Mouse (Mus musculus) CH12.LX (cell line): ENCODE measurements at regions not wholly inside any gene's neighbourhood (a gene's known extent, or its start where the extent isn't known, plus 50 kb on each side); places are given as distances from the start of the nearest gene placed in this dataset.

Experiments
- BHLHE40 ChIP-seq: IDR thresholded peaks from 2 replicates; pipeline ENCODE4 v1.6.1; 2011; ENCODE audit warnings: mild to moderate bottlenecking, low read depth, low read length, improper control_type of control experiment
- CHD2 ChIP-seq: IDR thresholded peaks from 2 replicates; pipeline ENCODE4 v1.6.1; 2011; ENCODE audit warnings: low read length, improper control_type of control experiment
- CTCF ChIP-seq, 2 experiments: IDR thresholded peaks in 1 of 2; conservative IDR thresholded peaks in 1 of 2; 2 replicates each; pipeline ENCODE4 v1.5.1; 2011 to 2012; ENCODE audit warnings: low read depth in 2 of 2, low read length in 2 of 2, improper control_type of control experiment in 1 of 2, inconsistent platforms in 1 of 2, mild to moderate bottlenecking in 1 of 2, moderate library complexity in 1 of 2
- ETS1 ChIP-seq: conservative IDR thresholded peaks from 2 replicates; pipeline ENCODE4 v1.6.1; 2012; ENCODE audit warnings: low read depth, mild to moderate bottlenecking, inconsistent platforms, low read length, improper control_type of control experiment, moderate library complexity
- GABPA ChIP-seq: IDR thresholded peaks from 2 replicates; pipeline ENCODE4 v1.6.1; 2012; ENCODE audit warnings: low read depth, low read length, improper control_type of control experiment, inconsistent platforms; ENCODE audit not compliant: insufficient replicate concordance
- MAFK ChIP-seq: IDR thresholded peaks from 2 replicates; pipeline ENCODE4 v1.6.1; 2011; ENCODE audit warnings: low read length, improper control_type of control experiment; ENCODE audit not compliant: insufficient replicate concordance
- POLR2A ChIP-seq: IDR thresholded peaks from 2 replicates; pipeline ENCODE4 v1.6.1; 2011; ENCODE audit warnings: low read depth, mild to moderate bottlenecking, improper control_type of control experiment, low read length
- USF1 ChIP-seq: IDR thresholded peaks from 2 replicates; pipeline ENCODE4 v1.6.1; 2014; ENCODE audit warnings: low read depth, mild to moderate bottlenecking, inconsistent platforms, low read length, improper control_type of control experiment
- ZKSCAN1 ChIP-seq: IDR thresholded peaks from 2 replicates; pipeline ENCODE4 v1.6.1; 2012; ENCODE audit warnings: low read depth, inconsistent platforms, low read length, improper control_type of control experiment, borderline replicate concordance
- ZNF384 ChIP-seq: IDR thresholded peaks from 2 replicates; pipeline ENCODE4 v1.6.1; 2012; ENCODE audit warnings: low read depth, low read length, improper control_type of control experiment, inconsistent platforms

GRCm38 (mm10) chr2:47330574-47330973 is 1483.3 kb upstream of the Acvr2a start:
- TF ChIP-seq USF1 = no peak
- TF ChIP-seq POLR2A = no peak
- TF ChIP-seq ZNF384 = no peak
- no peak for TF ChIP-seq CHD2
- TF ChIP-seq CTCF (conservative IDR thresholded peaks at IDR 0.05 in 1 of 2, IDR thresholded peaks at IDR 0.05 in 1 of 2; ENCODE audit: low read depth in 2 of 2, low read length in 2 of 2) = no peak
- TF ChIP-seq ETS1 = no peak
- TF ChIP-seq BHLHE40 = no peak
- TF ChIP-seq MAFK = no peak
- no peak for TF ChIP-seq GABPA
- TF ChIP-seq ZKSCAN1 = no peak
